Mouse (Mus musculus) brain, embryonic 18.5 days (tissue): ENCODE data around the gene Nav2.
A peak's percentile ranks its signal among the peaks of the same experiment; 100 is the strongest.

ENCODE experiments used
- DNase-seq: peaks from one replicate; pipeline ENCODE4 v3.0.0-alpha.2; 2012; ENCODE audit warnings: low read depth, low spot score

The Nav2 gene

DNA sequence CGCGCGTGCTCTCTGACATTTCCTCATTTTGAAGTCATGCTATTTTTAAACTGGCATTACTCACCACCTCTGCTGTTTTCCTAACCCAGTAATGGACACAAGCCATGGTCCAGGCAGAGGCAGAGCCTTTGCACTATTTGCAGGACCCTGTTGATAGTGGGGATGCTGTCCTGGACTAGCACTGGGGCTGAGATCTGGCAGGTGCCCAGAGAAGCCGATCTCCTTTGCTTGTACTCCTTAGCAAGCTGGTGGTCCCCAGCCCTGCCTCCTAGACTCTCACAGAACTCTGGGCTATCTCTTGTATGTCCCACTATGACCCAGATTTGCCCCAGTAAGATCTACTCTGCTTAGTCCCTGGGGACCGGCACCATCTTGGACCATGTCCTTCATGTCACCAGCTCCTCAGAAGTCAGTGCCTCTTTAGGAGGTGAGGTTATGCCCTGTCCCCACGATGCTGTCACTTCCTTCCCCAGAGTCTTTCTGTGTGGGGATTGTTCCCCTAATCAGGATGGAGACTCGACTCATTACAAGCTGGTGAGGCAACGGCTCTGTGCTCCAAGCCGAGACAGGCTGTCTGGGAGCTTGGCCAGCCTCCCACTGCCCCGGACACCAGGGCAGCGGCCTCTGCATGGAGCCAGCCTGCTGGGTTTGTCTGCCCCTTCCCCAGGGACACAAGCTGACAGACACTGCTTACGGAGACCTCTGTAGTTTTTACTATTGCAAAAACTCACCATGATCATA is 250.3 kb downstream of the Nav2 start:
- no peak for DNase-seq

DNA sequence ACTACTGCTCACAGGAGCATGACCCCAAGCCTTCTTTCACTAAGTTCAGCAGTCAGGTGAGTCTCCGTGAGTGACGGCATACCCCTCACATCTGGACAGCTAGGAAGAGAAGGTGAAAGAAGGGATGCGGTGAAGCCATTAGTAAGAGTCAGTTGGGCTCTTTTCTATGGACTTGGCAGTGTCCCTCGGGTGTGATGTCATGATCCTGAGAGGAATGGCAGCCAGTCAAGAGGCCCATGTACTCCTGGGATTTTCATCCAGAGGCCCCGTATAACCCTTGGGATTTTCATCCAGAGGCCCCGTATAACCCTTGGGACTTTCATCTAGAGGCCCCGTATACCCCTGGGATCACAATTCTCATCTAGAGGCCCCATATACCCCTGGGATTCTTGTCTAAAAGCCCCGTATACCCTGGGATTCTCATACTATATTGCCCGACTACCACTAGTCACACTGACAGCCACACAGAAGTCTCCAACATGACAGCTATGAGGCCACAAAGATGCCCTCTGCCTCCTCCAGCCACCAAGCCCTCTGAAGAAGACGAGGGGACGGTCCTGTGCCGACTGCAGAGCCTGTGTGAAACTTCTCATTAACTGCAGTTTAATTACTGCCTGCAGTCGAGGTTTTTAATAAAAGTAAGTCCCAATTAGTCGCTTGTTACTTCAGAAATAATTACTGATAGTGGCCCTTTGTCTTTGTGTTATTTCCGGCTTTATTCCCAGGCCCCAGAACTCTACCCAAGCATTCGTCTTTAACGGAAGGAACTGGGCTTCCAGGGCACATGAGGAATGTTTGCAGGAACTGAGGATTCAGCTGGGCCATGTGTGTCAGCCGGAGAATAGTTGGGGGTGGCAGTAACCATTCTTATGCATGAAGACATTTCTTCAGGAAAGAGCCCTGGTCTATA is 251.4 kb downstream of the Nav2 start:
- no peak for DNase-seq

DNA sequence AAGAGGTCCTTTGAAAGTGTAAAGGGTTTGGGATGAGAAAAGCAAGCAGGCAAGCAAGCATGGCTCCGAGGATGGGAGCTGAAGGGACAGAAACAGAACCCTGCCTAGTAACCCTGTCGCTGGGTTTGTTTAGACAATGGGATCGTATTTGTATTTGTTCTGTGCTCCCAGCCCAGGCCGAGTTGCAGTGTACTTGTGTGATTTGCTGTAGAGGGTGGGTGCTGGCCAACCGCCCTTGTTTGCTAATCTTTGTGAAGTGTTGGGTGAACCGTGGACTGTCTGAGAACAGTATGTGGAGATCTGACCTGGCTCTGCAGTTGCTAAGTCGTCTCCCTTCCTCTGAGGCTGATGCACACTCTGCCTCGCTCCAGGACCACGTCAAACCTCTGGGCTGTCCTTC is 253.6 kb downstream of the Nav2 start:
- no peak for DNase-seq

DNA sequence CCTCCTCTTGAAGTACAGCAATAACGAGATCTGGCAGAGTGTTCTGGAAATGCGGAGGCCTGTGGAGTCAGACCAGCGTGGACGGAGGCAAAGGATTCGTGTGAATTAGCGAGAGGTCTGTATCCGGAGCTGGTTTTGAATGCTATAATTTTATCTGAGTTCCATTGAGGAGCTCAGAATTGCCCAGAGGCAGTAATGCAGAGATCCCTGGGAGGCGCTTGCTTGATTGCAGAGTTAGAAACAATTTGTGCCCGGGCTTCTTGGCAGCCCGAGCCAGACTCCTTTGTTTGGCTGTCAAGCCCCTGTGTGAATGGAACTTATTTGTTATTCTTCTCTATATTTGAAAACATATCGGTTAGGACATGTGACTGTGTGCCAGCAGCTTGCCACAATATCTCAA is 255.3 kb downstream of the Nav2 start:
- no peak for DNase-seq

DNA sequence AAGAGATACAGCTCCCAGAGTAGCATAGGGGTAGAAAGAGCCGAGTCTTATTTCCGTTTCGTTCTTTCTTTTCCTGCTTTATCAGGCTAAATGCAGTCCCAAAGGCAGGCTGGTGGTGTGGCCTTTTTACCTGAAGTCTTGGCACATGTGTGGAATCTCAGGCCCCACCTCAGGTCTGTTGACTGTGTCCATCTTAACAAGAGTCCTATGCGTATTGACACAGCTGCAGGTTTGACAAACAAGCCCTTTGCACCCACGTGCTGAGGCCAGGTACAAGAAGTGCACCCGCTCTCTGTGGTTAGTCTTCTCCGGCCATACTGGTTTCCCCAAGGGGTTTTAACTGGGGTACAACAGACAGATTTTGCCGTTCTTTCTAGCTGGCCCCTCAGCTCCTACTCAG is 256.4 kb downstream of the Nav2 start:
- no peak for DNase-seq

DNA sequence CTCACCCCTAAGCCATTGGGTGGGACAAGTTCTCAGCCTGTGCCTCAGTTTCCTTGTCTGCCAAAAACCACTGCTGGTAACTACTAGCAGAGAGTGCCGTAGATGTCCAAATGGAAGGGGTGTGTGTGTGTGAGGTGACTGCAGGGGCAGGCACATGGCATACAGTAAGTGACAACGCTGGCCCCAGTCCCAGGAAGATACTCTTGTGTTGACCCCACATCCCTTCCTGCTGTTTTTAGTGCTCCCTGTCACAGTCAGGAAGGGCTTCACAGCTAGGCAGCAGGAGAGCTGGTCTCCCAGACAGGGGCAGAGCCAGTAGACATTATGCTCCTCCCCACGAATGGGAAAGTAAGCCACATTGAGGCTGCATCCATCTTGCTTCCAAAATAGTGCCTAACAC is 264.4 kb downstream of the Nav2 start:
- no peak for DNase-seq

DNA sequence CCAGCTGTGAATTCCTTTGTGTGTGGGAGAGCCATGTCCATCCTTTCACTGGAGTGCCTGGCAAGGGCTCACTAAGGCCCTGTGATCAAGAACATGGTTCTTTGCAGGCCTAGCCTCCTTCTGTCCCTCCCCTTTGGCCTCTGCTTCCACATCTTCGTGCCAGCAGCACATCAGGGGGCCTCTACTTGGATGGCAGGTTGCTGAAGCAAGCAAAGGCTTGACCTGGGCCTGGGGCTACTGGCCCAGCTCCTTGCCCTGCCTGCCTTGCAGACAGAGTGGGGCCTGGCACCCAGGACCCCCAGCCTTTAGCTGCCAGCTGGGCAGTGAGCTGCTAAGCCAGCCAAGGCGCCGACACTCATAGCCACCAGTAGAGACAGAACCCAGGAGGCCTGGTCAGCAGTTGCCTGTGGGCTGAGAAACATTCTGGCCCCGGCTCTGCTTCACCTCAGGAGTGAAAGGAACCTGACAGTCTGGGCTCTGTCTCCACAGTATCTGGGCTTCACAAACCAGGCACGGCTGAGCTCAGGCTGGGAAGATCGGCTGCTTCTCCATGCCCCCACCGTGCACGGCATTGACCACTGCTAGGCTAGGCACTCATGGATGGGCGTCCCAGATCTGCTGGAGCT is 267.4 kb downstream of the Nav2 start:
- no peak for DNase-seq

DNA sequence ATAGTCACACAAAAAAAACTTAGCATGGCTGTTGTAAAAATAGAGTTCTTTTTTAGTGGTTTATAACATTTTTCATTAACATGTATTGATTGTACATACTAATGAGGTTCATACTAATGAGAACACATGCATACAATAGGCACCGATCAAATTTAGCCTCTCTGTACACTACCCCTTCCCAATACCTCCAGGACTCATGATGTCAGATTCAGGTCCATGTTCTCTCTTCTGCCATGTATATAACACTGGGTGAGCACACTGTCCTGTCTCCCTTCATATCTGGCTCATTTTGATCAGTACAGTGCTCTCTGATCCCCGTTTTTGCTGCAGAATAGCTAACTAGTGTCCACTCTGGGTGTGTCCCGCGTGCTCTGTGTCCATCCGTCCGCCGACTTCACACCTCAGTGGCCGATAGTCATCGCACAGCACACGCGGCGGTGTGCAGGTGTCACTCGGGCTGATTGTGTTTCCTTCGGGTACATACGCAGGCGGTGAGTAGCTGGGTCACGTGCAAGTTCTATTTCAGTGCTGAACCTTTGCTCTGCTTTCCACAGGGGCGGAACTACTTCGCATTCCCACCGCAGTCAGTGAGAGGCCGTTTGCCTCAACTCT is 268.2 kb downstream of the Nav2 start:
- no peak for DNase-seq

DNA sequence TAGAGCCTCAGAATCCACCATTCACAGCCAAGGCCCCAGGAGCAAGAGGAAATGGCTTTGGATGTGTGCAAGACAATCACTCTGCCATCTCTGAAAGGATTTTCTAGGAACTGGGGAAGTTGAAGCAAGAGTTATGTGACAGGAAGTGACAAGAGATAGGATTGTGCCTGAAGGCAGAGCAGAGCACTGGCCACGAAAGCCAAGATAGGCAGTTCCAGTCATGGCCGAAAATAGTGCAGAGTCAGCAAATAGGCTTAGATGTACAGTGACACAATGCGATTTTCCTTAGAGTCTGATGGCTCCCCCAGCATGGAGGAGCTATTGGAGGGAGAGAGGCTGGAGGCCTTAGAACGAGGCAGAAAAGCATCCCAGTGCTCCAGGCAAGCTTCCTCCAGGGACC is 269.7 kb downstream of the Nav2 start:
- DNase-seq = no peak

DNA sequence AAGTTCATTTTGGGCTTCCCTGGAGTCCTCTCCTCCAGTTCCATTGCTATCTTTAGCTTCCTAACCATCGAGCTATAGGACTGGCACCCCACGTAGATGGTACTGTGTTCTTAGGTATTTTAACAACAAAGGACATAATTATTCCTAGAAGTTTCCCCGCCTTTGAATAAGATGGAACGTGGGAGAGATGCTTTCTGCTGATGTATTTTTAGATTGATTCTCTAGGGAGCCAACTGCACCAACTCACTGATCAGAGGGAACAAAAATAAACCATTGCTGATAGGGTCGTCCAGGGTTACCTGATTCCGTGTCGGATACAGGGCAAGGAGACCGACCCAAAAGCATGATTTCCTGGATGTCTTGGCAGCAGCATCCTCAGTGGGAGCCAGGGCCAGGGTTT is 272.5 kb downstream of the Nav2 start:
- DNase-seq = no peak

DNA sequence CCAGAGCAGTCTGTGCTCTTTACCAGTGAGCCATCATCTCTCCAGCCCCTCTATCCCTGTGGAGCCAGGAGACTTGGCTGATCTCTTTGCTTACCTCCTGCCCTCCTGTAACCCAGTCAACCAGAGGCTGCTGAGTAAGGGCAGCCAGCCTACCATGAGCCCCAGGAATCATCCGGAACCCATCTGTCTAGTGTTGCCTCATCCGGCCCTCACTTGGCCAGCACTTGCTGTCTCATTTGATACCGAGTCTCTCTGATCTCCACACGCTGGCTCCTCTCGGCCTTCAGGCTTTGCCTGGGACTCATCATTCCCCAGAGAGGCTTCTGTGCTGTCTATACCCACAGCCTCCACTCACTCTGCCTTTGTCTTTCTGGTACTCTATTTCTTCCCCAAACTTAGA is 273.9 kb downstream of the Nav2 start:
- DNase-seq = no peak

DNA sequence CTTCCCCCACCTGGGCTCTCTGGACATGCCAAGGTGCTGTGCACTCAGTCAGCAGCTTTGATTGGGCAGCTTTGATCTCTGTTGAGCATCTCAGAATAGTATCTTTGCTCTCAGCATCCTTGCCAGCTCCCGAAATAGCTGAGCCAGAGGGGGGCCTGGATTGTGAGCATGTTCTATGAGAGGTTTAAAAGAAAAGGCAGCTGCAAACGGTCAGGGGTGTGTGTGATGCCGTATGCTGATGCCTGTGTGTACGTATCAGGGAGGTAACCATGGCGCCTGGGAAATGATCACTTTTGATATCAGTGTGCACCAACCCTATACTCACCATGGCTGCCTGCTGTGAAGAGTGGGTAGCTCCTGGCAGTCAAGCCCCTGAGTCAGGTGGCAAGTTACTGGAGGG is 275.2 kb downstream of the Nav2 start:
- no peak for DNase-seq

DNA sequence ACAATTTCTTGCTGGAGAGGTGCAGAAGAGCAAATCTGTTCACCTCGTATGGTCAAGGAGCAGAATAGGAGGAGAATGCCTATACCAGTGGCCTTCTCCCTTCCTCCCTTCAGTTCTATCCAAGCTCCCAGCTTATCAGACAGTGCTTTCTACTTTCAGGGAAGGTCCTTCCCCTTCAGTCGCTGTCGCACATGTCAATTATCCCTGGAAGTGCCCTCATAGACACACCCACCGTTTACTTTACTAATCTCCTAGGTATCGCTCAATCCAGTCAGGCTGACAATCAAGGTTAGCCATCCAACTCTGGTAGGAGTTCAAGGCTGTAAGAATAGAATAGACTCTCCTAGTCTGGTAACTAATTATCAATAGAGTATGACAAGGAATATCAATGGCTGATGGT is 277.5 kb downstream of the Nav2 start:
- no peak for DNase-seq

DNA sequence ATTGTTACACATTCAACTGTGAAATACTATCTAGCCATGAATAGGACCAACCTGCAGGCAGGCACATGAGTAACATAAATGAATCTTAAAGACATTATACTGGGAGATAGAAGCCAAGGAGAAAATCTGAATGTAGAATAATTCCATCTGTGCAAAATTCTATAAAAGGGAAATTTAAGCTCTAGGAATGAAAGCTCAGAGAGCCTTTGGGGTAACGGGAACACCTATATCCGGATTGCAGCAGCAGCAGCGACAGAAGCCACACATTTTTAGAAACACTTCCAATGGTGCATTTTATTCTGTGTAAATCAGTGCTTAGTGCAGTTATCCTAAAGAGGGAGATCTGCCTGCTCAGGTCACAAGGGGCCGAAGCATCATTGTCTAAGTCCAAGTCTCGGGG is 280.8 kb downstream of the Nav2 start:
- no peak for DNase-seq

DNA sequence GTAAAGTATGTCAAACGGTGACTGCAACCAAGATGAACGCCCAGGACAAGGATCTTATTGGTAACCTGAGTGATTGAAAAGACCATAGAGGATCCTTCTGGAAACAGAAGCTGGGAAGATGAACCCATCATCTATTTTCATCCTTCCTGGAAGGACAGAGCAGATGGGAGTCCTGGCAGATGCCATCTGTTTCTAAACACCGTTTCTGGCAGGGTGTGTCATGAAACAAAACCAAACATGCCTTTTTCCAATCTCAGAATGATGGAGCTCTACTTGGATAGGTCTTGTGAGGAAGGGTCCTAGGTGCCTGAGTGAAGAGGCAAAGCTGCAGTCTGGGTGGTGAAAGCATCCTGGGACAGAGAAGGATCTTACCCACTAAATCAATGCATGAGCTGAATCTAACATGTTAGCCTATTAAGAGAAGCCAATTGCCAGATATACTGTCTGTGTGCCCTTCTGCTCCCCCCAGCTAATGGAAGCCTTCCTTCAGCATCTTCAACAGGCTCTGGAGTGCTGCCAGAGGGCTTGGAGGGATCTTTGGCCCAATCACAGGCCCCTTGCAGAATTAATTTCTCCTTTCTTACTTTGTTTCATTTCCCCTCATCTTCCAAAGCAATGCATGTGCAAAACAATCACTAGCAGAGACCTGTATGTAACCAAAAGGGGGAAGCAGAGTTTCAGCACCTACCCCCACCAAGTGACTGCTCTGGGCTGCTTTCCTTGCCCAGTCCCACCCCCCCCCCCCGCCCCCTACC is 281.9 kb downstream of the Nav2 start:
- DNase-seq = no peak

DNA sequence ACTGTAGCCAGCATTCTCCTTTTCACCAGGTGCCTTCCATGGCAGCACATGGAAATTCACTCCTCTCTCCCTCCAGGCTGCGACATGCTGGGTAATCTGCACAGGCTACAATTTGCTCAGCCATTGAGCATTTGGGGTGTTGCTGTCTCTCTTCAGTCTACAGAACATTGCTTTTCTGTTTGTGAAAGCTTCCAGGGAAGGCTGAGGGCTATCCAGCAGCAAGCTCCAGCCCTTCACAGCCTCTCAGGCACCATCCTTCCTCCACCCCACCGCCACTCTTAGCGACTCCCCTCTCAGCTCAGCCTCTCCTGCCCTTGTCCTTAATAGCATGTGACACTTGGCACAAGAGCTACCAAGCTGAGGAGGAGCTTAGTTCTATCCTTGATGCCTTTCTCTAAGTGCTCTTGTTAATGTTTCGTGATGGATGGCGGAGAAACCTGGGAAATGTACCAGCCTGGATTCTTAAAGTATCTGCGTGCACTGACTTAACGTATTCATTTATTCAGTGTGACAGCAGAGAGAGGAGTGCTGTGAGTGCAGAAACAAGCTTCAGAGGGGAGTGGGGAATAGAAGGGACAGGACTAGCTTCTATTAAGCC is 282.7 kb downstream of the Nav2 start:
- DNase-seq = peak; percentile 37

DNA sequence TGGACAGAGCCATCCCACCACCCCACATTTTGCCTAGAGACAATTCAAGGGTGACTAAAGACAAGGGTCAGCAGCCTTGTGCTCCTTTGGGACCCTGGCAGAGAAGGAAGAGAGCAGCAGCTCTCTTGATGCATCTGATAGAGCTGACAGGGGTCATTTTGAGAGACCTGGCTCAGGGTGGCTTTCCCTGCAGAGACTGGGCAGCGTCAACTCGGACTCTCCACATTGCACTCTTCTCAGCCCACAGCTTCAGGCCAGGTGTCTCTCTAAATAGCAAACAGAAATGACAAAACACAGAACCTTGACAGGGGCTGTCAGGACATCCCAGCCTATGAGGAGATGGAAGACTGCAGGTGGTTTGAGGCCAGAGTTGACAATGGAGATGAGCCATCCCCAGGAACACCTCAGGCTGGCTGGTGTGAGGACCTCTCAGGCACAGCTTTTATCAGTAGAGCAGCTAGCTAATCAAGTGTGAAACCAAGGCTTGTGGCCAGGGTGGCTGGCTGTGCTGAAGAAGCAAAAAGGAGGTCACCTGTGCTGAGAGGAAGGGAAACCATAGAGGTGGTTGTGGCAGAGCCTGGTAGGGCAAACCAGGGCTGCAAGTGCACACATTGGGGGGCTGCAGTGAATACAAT is 283.7 kb downstream of the Nav2 start:
- DNase-seq = no peak

DNA sequence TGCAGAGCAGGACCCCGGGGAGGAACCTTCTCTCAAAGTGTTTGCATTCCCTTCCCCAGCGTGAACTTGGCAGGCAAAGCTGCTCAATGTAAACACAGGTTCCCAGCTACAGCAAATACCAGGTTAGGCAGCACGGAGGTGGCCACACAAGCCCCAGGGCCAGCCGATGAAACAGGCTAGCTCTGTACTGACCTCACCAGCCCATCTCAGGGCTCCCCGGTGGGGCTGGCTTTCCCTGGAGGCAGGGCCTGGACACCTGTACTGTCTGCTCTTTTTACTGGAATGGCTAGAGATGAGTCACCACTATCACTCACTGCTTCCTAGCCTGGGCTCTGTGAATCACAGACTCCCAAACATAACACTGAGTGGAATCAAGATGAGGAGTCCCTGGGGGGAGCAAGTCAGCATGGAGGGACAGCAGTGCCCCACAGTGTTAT is 287.2 kb downstream of the Nav2 start:
- DNase-seq = no peak

DNA sequence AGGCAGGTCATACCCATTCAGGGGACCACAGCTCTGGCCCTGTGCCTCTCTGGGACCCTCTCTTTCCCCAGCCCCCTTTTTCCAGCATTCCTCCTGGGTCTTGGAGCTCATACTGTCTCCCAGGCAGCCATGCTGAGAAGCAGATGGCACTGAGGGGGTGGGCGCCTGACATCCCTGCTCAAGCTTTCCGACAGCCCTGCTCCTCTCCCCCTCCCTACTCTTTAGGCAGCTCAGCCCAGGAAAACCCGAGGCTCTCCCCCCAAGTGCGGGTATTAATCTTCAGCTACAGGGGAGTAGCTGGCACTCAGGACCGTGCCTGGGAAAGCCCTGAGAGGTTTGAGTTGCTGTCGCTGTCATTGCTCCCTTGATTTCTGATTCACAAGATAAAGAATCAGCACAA is 290.9 kb downstream of the Nav2 start:
- DNase-seq = peak; percentile 60

DNA sequence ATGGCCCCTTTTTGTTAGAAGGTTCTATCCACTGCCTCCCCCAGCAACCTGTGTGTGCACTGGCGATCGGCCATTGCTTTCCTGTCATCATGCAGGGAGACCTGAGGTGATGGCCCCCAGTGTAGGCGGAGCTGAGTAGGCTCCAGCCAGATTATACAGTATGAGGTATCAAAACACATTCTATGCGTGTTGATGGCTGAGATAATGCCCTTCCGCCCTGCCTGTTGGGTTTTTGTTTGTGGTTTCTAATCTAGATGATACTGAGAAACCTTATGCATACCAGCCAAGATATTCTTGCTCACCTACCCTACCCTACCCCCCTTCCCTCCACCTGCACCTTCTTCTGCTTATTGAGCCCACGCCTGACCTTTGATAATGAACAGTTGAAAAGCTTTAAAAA is 291.8 kb downstream of the Nav2 start:
- no peak for DNase-seq

DNA sequence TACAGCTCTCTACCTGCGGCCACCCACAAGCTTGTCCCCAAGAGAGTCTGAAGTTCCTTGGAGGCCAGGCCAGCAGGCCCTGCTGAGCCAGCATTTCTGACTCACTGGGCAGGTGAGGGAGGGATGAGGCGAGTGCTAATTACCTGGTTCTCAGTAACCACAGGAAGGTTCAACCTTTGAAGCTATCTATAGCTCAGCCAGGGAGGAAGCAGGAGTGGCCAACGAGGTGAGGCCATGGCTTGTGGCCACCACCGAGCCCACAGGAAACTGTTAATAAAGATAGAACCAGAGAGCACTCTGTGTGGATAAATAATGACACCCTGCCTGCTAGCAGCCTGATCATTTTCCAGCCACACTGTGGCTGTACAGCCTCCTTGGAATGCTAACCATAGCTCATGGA is 294.5 kb downstream of the Nav2 start:
- no peak for DNase-seq
